Mouse (Mus musculus) ES-E14 (cell line): ENCODE data around the gene Acadm.

ENCODE experiments used
- MAFK ChIP-seq: IDR thresholded peaks from 2 replicates; pipeline ENCODE4 v1.6.1; 2014; ENCODE audit warnings: mild to moderate bottlenecking, low read depth, low read length, inconsistent platforms; ENCODE audit not compliant: insufficient read depth
- ZC3H11A ChIP-seq: IDR thresholded peaks from 2 replicates; pipeline ENCODE4 v1.6.1; 2012; ENCODE audit warnings: low read depth, mild to moderate bottlenecking, inconsistent platforms, low read length, borderline replicate concordance

DNA sequence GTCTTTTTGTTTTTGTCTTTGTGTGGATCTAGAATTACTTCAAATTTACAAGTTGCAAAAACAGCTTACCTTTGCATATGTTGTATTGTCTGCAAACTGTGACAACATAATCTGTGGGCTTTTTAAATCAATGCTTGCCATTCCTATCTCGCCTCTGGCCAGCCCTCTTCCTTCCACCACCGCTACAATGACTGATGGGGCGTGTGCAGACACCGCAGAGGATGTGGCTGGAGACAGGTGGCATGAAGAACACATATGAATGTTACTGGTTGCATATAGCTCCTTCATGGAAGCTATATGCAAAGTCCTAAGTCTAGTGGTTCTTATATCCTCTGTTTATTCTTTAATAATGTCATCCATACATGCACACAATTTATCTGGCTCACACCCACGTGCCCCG is 47.2 kb downstream of the Acadm start:
- TF ChIP-seq MAFK (no peak), ZC3H11A (no peak)
